Mouse (Mus musculus): ENCODE measurements around the gene Tmem109. TPM values are rescaled to one million over a fixed set of nuclear protein-coding genes. Genes with fewer than 3 reads are reported as not detected.

The Tmem109 gene
- total and polyA plus RNA-seq, 3 experiments = 17.9 to 51.5 (median 32.9) TPM

DNA sequence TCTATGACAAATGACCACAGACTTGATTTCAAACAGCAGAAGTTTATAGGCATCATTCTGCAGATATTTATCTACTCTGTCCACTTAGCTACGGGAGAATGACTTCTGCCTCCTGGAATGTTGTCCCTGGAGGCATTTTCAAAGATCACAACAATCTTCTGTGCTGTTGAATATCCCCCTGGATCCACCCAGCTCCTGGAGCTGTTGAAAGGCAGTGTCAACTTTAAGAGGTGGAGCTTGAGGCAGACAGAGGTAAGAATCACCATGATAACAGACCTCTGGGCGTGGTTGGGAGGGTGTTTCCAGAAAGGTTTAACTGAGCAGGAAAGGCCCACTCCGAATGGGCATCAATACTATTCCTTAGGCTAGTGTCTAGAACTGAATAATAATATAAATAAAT is 46.1 kb downstream of the Tmem109 start:
- Histone ChIP-seq H3K27ac (ENCODE audit: insufficient read depth, low read depth) (no peak overlapping the region), H3K4me2 (ENCODE audit: insufficient read depth, low read depth, poor library complexity, severe bottlenecking) (no peak overlapping the region), H3K36me3 (replicated peaks in 1 of 2; ENCODE audit: control insufficient read depth in 1 of 2, insufficient read depth in 1 of 2, low read length in 1 of 2) (no peaks in the 10 kb centered on the region), H3K9me3 (replicated peaks; ENCODE audit: low read length) (no peaks in the 10 kb centered on the region), H3K4me1 (ENCODE audit: control insufficient read depth in 1 of 2, insufficient read depth in 2 of 2) (peaks cover 7 to 31% of the 10 kb centered on the region in 2 experiments), H3K4me3 (replicated peaks in 1 of 3; ENCODE audit: low read depth in 2 of 3, low read length in 2 of 3, poor library complexity in 1 of 3) (no peak overlapping the region), H3K9ac (ENCODE audit: insufficient read depth, low read depth) (no peak overlapping the region), H3K79me2 (replicated peaks; ENCODE audit: control insufficient read depth, extremely low read depth, insufficient read depth, poor library complexity, severe bottlenecking) (0 out of 2 replicates have a peak, but pooled peaks cover 3% of the 10 kb centered on the region), H3K27me3 (replicated peaks) (no peaks in the 10 kb centered on the region)
- dilution Hi-C loops (cut with MboI; ENCODE audit: extremely low pct_ligation_motif_present, extremely low pct_unique_long_range_greater_than_20kb, low sequenced_read_pairs) = no loop called here
- in situ Hi-C loops (cut with MboI; ENCODE audit: low pct_ligation_motif_present, low pct_unique_long_range_greater_than_20kb, low sequenced_read_pairs) = no loop called here
- DNase-seq (ENCODE audit: extremely low read depth) = no peak
- no peak for TF ChIP-seq JUN (IDR thresholded peaks at IDR 0.05; ENCODE audit: insufficient read depth, low read depth, low read length)
- no peak for TF ChIP-seq GABPA (IDR thresholded peaks at IDR 0.05; ENCODE audit: insufficient replicate concordance, low read depth, low read length)
- no peak for TF ChIP-seq CHD2 (IDR thresholded peaks at IDR 0.05; ENCODE audit: low read length)
- no peak for TF ChIP-seq ZMIZ1 (IDR thresholded peaks at IDR 0.05; ENCODE audit: low read depth, low read length)
- no peak for TF ChIP-seq JUND (conservative IDR thresholded peaks at IDR 0.05; ENCODE audit: low read depth, low read length)
- no peak for TF ChIP-seq EP300 (IDR thresholded peaks at IDR 0.05; ENCODE audit: low read length)
- TF ChIP-seq MAZ (IDR thresholded peaks at IDR 0.05; ENCODE audit: low read depth, low read length) = no peak
- no peak for TF ChIP-seq RAD21 (IDR thresholded peaks at IDR 0.05; ENCODE audit: low read depth, low read length)
- no peak for TF ChIP-seq CHD1 (IDR thresholded peaks at IDR 0.05; ENCODE audit: low read depth, low read length)
- TF ChIP-seq HCFC1 (IDR thresholded peaks at IDR 0.05; ENCODE audit: low read depth, low read length) = no peak
- no peak for TF ChIP-seq MAX (IDR thresholded peaks at IDR 0.05; ENCODE audit: low read length)
- no peak for TF ChIP-seq RCOR1 (conservative IDR thresholded peaks at IDR 0.05; ENCODE audit: low read depth, low read length)
- no peak for TF ChIP-seq MYC (IDR thresholded peaks at IDR 0.05; ENCODE audit: low read depth, low read length)
- TF ChIP-seq UBTF (IDR thresholded peaks at IDR 0.05; ENCODE audit: low read depth, low read length) = no peak
- no peak for TF ChIP-seq ZKSCAN1 (IDR thresholded peaks at IDR 0.05; ENCODE audit: borderline replicate concordance, low read depth, low read length)
- no peak for TF ChIP-seq SIN3A (IDR thresholded peaks at IDR 0.05; ENCODE audit: low read length)

DNA sequence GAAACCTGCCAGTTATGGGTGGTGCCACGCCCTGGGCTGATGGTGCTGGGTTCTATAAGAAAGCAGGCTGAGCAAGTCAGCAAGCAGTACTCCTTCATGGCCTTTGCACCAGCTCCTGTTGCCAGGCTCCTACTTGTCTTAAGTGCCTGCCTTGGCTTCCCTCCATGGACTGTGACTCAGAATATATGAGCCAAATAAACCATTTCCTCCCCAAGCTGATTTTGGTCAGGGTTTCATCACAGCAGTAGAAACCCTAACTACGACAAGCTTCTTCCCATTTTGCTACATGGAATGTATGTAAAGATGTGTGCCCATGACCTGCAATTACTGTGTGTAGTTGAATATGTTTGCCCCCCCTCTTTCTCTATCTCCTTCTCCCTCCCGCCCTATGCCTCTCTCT is 48.2 kb downstream of the Tmem109 start:
- H3K9me3 ChIP-seq (replicated peaks; ENCODE audit: low read length) = no peaks in the 10 kb centered on the region
- no peak overlapping the region for H3K9ac ChIP-seq (ENCODE audit: insufficient read depth, low read depth)
- peaks cover 7 to 33% of the 10 kb centered on the region in 2 experiments for H3K4me1 ChIP-seq (ENCODE audit: control insufficient read depth in 1 of 2, insufficient read depth in 2 of 2)
- H3K27ac ChIP-seq (ENCODE audit: insufficient read depth, low read depth) = no peak overlapping the region
- H3K4me2 ChIP-seq (ENCODE audit: insufficient read depth, low read depth, poor library complexity, severe bottlenecking) = no peak overlapping the region
- in situ Hi-C loops (cut with MboI; ENCODE audit: low pct_ligation_motif_present, low pct_unique_long_range_greater_than_20kb, low sequenced_read_pairs) = no loop called here
- no peaks in the 10 kb centered on the region for H3K27me3 ChIP-seq (replicated peaks)
- H3K79me2 ChIP-seq (replicated peaks; ENCODE audit: control insufficient read depth, extremely low read depth, insufficient read depth, poor library complexity, severe bottlenecking) = no peaks in the 10 kb centered on the region
- H3K4me3 ChIP-seq (replicated peaks in 1 of 3; ENCODE audit: low read depth in 2 of 3, low read length in 2 of 3, poor library complexity in 1 of 3) = no peak overlapping the region
- no peaks in the 10 kb centered on the region for H3K36me3 ChIP-seq (replicated peaks in 1 of 2; ENCODE audit: control insufficient read depth in 1 of 2, insufficient read depth in 1 of 2, low read length in 1 of 2)
- TF ChIP-seq BHLHE40 (IDR thresholded peaks at IDR 0.05; ENCODE audit: low read depth, low read length) = no peak
- no peak for TF ChIP-seq RAD21 (IDR thresholded peaks at IDR 0.05; ENCODE audit: low read depth, low read length)
- no peak for TF ChIP-seq MYC (IDR thresholded peaks at IDR 0.05; ENCODE audit: low read depth, low read length)
- no peak for TF ChIP-seq ELF1 (IDR thresholded peaks at IDR 0.05; ENCODE audit: low read depth, low read length)
- no peak for TF ChIP-seq MAFK (IDR thresholded peaks at IDR 0.05; ENCODE audit: insufficient replicate concordance, low read length)
- no peak for TF ChIP-seq SMC3 (IDR thresholded peaks at IDR 0.05; ENCODE audit: low read depth, low read length)
- no peak for TF ChIP-seq NRF1 (IDR thresholded peaks at IDR 0.05; ENCODE audit: low read depth, low read length)
- no peak for TF ChIP-seq POLR2A (IDR thresholded peaks at IDR 0.05; ENCODE audit: low read depth, low read length)
- no peak for TF ChIP-seq UBTF (IDR thresholded peaks at IDR 0.05; ENCODE audit: low read depth, low read length)
- TF ChIP-seq JUN (IDR thresholded peaks at IDR 0.05; ENCODE audit: insufficient read depth, low read depth, low read length) = no peak
- no peak for TF ChIP-seq JUND (conservative IDR thresholded peaks at IDR 0.05; ENCODE audit: low read depth, low read length)
- DNase-seq (ENCODE audit: extremely low read depth) = no peak
- dilution Hi-C loops (cut with MboI; ENCODE audit: extremely low pct_ligation_motif_present, extremely low pct_unique_long_range_greater_than_20kb, low sequenced_read_pairs) = no loop called here
